Mouse (Mus musculus) NIH3T3 (cell line): ENCODE measurements around the gene Sim2.

Experiments used
- DNase-seq: peaks from one replicate; pipeline ENCODE4 v3.0.0-alpha.2; 2012; ENCODE audit warnings: low read depth

The Sim2 gene

DNA sequence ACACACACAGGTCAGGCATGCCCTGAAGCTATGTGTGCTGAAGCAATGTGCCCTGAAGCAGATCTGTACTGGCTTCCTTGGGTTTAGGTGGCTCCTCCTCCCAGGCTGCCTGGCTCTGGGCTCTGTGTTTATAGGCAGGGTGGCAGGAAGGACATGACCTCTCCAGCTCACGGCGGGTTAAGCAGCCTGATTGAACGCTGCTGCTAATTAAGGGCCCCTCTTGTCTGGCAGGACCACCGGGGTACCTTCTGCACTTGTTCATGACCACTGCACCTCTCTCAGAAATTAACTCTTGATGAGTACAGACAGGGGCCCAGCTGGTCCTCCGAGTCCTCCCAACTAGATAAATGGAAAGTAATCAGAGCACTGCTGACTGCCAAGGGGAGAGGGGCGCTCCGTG lies 79.5 kb downstream of the Sim2 start:
- DNase-seq, result no peak

DNA sequence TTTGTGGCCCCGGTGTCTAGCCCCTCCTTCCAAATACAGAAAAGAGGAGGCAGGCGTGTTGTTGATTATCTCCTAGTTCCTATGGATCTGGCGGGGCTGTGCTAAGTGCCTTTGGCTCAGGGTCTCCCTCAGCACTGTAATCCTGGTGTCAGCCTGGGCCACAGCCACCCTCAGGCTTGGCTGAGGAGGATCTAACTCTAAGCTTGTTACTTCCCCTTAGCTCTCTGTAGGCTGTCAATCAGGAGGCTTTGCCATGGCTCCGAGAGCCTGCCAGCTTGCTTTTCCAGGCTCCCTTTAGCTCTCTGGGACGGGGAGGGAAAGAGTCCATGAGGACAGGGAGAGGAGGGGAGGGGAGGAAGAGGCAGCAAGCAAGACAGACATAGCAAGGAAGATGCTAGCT lies 80.2 kb downstream of the Sim2 start:
- no peak for DNase-seq

DNA sequence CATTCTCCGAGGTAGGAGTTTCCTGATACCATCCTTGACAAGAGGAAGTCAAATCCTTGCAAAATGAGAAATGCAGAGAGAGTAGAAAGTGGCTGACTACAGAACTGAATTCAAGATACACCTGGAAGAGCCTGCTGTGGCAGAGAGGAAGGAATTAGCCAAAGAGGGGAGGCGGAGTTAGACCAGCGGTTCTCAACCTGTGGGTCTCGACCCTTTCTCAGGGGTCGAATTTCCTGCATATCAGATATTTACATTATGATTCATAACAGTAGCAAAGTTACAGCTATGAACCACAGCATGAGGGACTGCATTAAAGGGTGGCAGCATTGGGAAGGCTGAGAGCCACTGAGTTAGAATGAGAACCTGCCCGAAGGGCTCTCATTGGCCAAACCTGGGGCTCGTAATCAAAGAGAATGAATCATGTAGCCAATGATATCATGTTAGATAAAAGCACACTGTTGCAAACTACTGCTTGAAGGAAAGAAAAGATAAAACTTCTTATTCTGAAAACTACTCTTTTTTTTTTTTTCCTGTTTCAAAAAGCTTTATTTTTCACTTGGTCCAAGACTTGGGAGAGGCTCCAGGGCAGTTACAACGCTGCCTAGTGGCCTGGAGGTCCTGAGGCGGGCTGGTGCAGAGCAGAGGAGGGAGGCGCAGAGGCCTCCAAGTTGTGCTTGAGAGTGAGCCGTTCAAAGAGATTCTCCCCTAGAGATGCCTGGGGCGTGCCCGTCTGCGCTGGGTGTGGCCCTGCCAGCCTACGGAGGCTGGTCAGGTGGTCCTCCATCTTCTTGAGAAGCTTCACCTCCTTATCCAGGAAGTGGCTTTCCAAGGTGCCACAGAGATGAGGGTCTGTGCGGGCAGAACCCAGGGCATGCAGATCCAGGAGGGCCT lies 84.2 kb downstream of the Sim2 start:
- DNase-seq, result no peak

DNA sequence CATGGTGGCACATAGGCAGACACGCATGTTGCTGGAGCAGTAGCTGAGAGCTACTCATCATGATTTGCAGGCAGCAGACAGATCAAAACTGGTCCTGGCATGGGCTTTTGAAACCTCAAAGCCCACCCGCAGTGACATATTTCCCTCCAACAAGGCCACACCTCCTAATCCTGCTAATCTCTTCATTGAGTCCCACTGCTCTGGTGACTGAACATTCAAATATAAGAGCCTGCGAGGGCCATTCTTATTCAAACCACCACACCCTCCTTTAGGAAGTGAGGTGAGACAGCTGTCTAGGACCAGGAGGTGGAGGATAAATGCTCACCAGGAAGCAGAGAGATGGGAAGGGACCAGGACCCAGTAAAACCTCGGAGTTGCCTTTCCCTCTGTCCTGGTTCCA lies 85.5 kb downstream of the Sim2 start:
- no peak for DNase-seq

DNA sequence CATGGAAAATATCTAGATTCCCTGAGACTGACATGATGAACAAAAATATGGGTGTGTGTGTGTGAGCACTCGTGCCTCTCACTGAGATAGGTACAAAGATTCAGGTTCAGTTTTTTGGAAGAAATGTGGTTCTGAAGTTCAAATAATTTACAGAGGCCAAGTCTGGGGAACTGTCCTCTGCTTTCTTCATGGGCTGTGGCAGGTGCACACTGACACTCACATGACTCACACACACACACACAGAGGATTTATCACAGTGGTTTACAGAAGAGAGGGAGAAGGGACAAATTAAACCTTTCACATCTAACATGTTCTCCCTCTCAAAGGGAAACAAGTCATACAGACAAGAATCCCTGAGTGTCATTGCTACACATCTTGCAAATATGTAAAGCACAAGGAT lies 88.6 kb downstream of the Sim2 start:
- no peak for DNase-seq

DNA sequence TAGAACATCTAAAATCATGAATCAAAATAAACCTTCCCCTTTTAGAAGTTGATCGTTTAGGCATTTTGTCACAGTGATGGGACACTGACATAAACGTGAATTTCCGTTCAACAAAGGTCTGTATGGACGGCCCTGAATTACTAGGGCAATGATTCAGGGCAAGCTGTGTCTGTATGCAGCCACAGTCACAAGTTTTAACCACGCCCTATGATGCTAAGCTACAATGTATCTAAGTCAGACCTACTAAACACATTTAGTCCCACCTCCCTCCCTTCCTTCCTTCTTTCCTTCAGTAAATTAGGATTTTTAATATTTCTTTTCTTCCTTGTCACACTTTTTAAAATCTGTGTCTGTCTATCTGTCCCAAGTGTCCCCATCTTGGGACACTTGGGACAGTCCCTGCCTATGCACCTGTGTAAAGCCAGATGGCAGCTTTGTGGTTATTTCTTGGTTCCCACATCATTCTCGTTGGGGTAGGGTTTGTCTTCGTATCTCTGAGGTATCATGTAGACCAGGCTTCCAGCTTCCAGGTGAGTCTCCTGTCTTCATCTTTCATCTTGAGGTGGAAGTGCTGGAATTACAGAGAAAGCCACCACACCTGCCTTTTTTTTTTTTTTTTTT lies 90.7 kb downstream of the Sim2 start:
- DNase-seq, result no peak
